Mouse (Mus musculus): ENCODE measurements around the gene Kcnip3. TPM values are rescaled to one million over a fixed set of nuclear protein-coding genes. Genes with fewer than 3 reads are reported as not detected.

The Kcnip3 gene
- 3.5 and 3.7 TPM in 2 replicates for polyA plus RNA-seq (2016; fragmentation: Nextera tagmentation; extraction: Ambion mirVana)

DNA sequence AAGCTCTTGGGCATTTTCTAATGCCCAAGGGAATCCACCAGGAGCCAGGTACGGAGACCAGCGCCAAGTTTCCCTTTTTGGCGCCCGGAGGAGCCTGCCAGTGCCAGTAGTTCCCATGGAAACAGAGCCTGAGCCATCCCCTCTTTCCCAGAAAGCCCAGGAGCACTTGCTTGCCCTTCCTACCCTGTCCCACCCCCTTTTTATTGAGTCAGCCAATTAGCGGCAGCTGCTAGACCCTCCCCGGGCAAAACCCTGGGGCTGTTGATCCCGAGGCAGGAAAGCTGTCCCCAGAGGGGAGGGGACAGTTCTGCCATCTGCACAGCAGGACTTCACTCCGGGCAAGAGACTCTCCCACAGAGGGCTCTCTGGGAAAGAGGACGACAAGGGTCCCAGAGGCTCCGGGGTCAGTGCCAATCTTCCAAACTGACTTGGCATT, at the start of gene Kcnip3:
TSS of gene Kcnip3 (minus strand) at position 89 of the 436 bp plus-strand sequence.
- WGBS, result 2% methylated on average over 10 of the region's 10 CpGs
- peak within 1 kb of the TSS; percentile 58 for H3K4me2 ChIP-seq (replicated peaks)
- ATAC-seq (ENCODE audit: low FRiP score, low read depth), result peak; percentile 84
- H3K4me1 ChIP-seq, result peaks cover 45% of the 10 kb centered on the region
- H3K27me3 ChIP-seq, result no peaks in the 10 kb centered on the region
- no peaks in the 10 kb centered on the region for H3K9me3 ChIP-seq
- peak within 1 kb of the TSS; percentile 57 for H3K9ac ChIP-seq (replicated peaks)
- no peaks in the 10 kb centered on the region for H3K36me3 ChIP-seq
- peak within 1 kb of the TSS; percentile 70 for H3K27ac ChIP-seq (replicated peaks)
- H3K4me3 ChIP-seq, result peak within 1 kb of the TSS; percentile 37

DNA sequence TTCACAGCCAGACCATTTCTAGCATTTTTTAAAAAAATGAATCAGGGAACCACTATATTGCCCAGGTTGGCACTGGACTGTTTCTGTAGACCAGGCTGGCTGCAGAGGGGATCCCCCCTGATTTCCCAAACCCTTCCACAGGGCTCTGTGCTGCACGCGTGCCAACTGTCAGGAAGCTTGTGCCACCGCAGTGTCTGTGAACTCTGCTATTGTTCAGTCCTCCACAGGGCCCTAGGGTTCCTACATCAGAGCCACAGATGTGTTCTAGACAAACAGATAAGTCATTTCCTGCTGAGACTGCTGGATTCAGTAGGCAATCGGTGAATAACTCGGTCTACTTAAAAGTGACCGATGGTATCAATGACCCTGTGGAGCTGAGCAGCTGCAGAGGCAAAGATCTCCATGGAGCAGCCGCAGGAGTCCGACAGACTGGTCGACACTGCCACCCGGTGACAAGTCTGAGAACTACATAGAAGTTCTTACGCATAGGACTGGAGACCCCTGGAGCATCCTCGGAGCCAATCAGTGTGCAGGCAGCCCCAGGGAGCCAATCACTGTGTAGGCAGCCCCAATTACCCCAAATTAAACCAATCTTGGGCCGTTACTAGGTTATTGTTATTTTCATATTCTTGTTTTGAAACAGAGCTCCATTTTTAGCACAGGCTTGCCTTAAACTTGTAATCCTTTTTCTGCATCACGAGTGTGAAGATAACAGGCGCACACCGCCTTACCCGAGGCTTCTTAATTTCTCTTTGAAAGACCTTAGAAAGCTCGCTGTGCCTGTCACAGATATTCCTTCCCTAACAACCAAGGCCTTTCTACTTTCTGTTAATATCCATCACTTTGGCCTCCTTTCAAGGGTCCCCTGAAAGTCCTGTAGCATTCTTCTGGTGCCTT, 37.4 kb upstream of the Kcnip3 start:
- H3K36me3 ChIP-seq, result no peaks in the 10 kb centered on the region
- peak; percentile 99 for ATAC-seq (ENCODE audit: low FRiP score, low read depth)
- H3K27me3 ChIP-seq, result peaks cover 23% of the 10 kb centered on the region
- peaks cover 5% of the 10 kb centered on the region for H3K4me1 ChIP-seq
- H3K9me3 ChIP-seq, result no peaks in the 10 kb centered on the region
- peak overlapping the region; percentile 50 for H3K4me2 ChIP-seq (replicated peaks)
- no peak overlapping the region for H3K27ac ChIP-seq (replicated peaks)
- 18% methylated on average over 18 of the region's 18 CpGs for WGBS
- H3K9ac ChIP-seq (replicated peaks), result no peak overlapping the region
- H3K4me3 ChIP-seq, result peak overlapping the region; percentile 30

GRCm38 (mm10) chr2:127551078-127551477, 29.2 kb upstream of the Kcnip3 start:
- Histone ChIP-seq H3K4me2 (replicated peaks) (no peak overlapping the region), H3K27ac (replicated peaks) (no peak overlapping the region), H3K4me3 (no peak overlapping the region), H3K36me3 (no peaks in the 10 kb centered on the region), H3K27me3 (peaks cover 10% of the 10 kb centered on the region; the same call in 1 of the 2 replicates), H3K4me1 (no peaks in the 10 kb centered on the region), H3K9me3 (no peaks in the 10 kb centered on the region), H3K9ac (replicated peaks) (no peak overlapping the region)
- WGBS, result 59% methylated on average over 5 of the region's 5 CpGs
- no peak for ATAC-seq (ENCODE audit: low FRiP score, low read depth)

DNA sequence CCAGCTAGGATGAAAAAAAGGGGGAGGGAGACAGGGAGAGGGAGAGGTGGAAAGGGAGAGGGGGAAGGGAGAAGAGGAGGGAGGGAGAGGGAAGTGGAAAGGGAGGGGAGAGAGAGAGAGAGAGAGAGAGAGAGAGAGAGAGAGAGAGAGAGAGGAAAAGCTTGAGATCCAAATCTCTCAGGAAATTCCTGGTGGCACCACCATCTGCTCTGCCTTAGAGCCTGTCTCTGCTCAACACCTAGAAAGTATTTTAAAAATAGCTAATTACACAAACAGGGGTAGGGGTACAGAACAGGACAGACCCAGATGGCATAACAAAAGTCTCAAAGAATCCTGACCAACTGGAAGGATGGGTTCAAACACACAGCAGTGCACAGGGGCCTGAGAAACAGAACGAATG, 28.6 kb upstream of the Kcnip3 start:
- Histone ChIP-seq H3K36me3 (no peaks in the 10 kb centered on the region), H3K4me3 (no peak overlapping the region), H3K9ac (replicated peaks) (no peak overlapping the region), H3K27me3 (peaks cover 10% of the 10 kb centered on the region; the same call in 1 of the 2 replicates), H3K27ac (replicated peaks) (no peak overlapping the region), H3K4me1 (no peaks in the 10 kb centered on the region), H3K4me2 (replicated peaks) (no peak overlapping the region), H3K9me3 (no peaks in the 10 kb centered on the region)
- WGBS, result 85% methylated on average over 1 of the region's 1 CpGs
- ATAC-seq (ENCODE audit: low FRiP score, low read depth), result no peak

GRCm38 (mm10) chr2:127549711-127550110, 27.8 kb upstream of the Kcnip3 start:
- Histone ChIP-seq H3K4me3 (no peak overlapping the region), H3K4me1 (no peaks in the 10 kb centered on the region), H3K9me3 (no peaks in the 10 kb centered on the region), H3K27ac (replicated peaks) (no peak overlapping the region), H3K36me3 (no peaks in the 10 kb centered on the region), H3K27me3 (peaks cover 10% of the 10 kb centered on the region; the same call in 1 of the 2 replicates), H3K9ac (replicated peaks) (no peak overlapping the region), H3K4me2 (replicated peaks) (no peak overlapping the region)
- ATAC-seq (ENCODE audit: low FRiP score, low read depth), result no peak

GRCm38 (mm10) chr2:127548342-127549074, 26.6 kb upstream of the Kcnip3 start:
- Histone ChIP-seq H3K4me2 (replicated peaks) (no peak overlapping the region), H3K27me3 (peaks cover 12% of the 10 kb centered on the region), H3K4me1 (no peaks in the 10 kb centered on the region), H3K27ac (replicated peaks) (no peak overlapping the region), H3K9ac (replicated peaks) (no peak overlapping the region), H3K36me3 (no peaks in the 10 kb centered on the region), H3K9me3 (no peaks in the 10 kb centered on the region), H3K4me3 (no peak overlapping the region)
- WGBS, result 79% methylated on average over 5 of the region's 5 CpGs
- ATAC-seq (ENCODE audit: low FRiP score, low read depth), result no peak

- H3K4me2 ChIP-seq (replicated peaks), result no peak overlapping the region
- H3K36me3 ChIP-seq, result no peaks in the 10 kb centered on the region
- H3K27me3 ChIP-seq, result peaks cover 58% of the 10 kb centered on the region
- peaks cover 5% of the 10 kb centered on the region; the same call in 1 of the 2 replicates for H3K4me1 ChIP-seq
- no peaks in the 10 kb centered on the region for H3K9me3 ChIP-seq
- H3K4me3 ChIP-seq, result no peak overlapping the region
- WGBS, result 89% methylated on average over 2 of the region's 2 CpGs
- H3K9ac ChIP-seq (replicated peaks), result no peak overlapping the region
- no peak for ATAC-seq (ENCODE audit: low FRiP score, low read depth)
- H3K27ac ChIP-seq (replicated peaks), result no peak overlapping the region
These were observed 19.8 kb upstream of the Kcnip3 start for GRCm38 (mm10) chr2:127541697-127542096.

- 6% methylated on average over 29 of the region's 29 CpGs for WGBS
- H3K9me3 ChIP-seq, result no peaks in the 10 kb centered on the region
- H3K4me3 ChIP-seq, result peak within 1 kb of the TSS; percentile 21
- peak within 1 kb of the TSS; percentile 34 for H3K4me2 ChIP-seq (replicated peaks)
- H3K27me3 ChIP-seq, result peaks cover 58% of the 10 kb centered on the region
- H3K4me1 ChIP-seq, result peaks cover 5% of the 10 kb centered on the region; the same call in 1 of the 2 replicates
- no peaks in the 10 kb centered on the region for H3K36me3 ChIP-seq
- H3K9ac ChIP-seq (replicated peaks), result no peak within 1 kb of the TSS
- no peak within 1 kb of the TSS for H3K27ac ChIP-seq (replicated peaks)
- ATAC-seq (ENCODE audit: low FRiP score, low read depth), result no peak
These were observed 19.3 kb upstream of the Kcnip3 start, which contains the start of gene Prom2 for GRCm38 (mm10) chr2:127541185-127541584. TSS of gene Prom2 (minus strand) at chr2:127541467.

DNA sequence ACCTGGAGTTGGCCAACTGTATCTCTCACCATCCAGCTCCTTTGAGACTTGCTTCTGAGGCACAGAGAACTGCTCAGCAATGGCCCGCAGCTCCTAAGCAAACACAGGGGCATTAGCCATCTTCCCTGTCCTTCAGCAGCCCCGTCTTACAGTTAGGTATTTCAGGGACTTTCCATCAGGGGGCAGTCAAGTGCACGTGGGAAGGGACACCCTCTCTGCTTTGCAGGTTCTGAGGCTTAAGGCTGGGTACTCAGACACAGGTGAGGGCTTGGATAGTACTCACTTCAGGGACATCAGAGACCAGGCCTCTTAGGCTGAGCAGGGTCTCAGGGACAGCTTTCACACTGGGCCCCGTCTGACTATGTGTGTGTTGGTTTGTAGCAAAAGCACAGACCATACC, 17.6 kb upstream of the Kcnip3 start:
- WGBS, result 26% methylated on average over 4 of the region's 4 CpGs
- Histone ChIP-seq H3K4me2 (replicated peaks) (no peak overlapping the region), H3K4me3 (no peak overlapping the region), H3K4me1 (peaks cover 5% of the 10 kb centered on the region; the same call in 1 of the 2 replicates), H3K27ac (replicated peaks) (no peak overlapping the region), H3K9me3 (no peaks in the 10 kb centered on the region), H3K27me3 (peaks cover 58% of the 10 kb centered on the region), H3K36me3 (no peaks in the 10 kb centered on the region), H3K9ac (replicated peaks) (no peak overlapping the region)
- no peak for ATAC-seq (ENCODE audit: low FRiP score, low read depth)

DNA sequence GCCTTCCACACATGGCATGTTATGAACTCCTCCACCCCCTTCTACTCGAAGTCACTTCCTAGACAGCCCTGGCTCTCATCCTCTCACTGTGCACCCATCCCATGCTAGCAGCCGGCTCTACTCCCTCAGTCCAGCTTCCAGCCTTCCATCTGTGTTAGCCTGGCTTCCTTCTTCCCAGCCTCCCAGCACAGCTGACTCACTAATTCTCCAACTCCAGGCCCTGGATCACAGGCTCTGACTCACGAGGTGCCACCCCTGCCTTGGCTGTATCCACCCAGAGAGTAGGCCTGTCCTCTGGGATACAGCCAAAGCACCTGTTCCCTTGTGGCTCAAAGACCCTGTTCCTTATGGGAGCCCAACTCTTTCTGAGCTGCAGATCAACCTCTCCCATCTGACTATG, 15.7 kb upstream of the Kcnip3 start:
- Histone ChIP-seq H3K9ac (replicated peaks) (no peak overlapping the region), H3K27ac (replicated peaks) (no peak overlapping the region), H3K9me3 (no peaks in the 10 kb centered on the region), H3K36me3 (no peaks in the 10 kb centered on the region), H3K27me3 (peaks cover 50% of the 10 kb centered on the region), H3K4me3 (no peak overlapping the region), H3K4me1 (peaks cover 5% of the 10 kb centered on the region; the same call in 1 of the 2 replicates), H3K4me2 (replicated peaks) (no peak overlapping the region)
- WGBS, result 68% methylated on average over 3 of the region's 3 CpGs
- no peak for ATAC-seq (ENCODE audit: low FRiP score, low read depth)

GRCm38 (mm10) chr2:127535363-127535762, 13.5 kb upstream of the Kcnip3 start:
- H3K27me3 ChIP-seq, result peaks cover 38% of the 10 kb centered on the region
- H3K4me1 ChIP-seq, result no peaks in the 10 kb centered on the region
- H3K4me2 ChIP-seq (replicated peaks), result no peak overlapping the region
- H3K9ac ChIP-seq (replicated peaks), result no peak overlapping the region
- no peak overlapping the region for H3K27ac ChIP-seq (replicated peaks)
- H3K36me3 ChIP-seq, result no peaks in the 10 kb centered on the region
- WGBS, result 79% methylated on average over 9 of the region's 9 CpGs
- ATAC-seq (ENCODE audit: low FRiP score, low read depth), result no peak
- no peak overlapping the region for H3K4me3 ChIP-seq
- H3K9me3 ChIP-seq, result no peaks in the 10 kb centered on the region

DNA sequence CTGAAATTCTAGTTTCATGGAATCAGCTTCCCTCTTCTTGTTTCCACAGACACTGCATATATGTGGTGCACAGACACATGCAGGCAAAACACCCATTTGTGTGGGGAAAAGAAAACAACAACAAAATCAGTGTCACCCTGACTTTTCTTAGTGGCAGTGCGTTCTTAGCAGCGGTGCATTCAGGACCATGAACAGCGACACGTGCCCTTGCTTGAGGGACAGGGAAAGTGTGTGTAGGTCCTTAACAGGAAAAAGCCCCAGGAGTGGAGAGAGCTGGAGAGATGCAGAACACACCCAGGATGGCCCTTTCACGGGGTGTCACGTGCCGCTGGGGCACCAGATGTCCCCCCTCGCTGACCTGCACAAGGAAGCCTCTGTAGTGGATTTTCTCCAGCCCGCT, 10.5 kb upstream of the Kcnip3 start:
- Histone ChIP-seq H3K4me3 (no peak overlapping the region), H3K9ac (replicated peaks) (no peak overlapping the region), H3K27me3 (peaks cover 18% of the 10 kb centered on the region), H3K4me2 (replicated peaks) (no peak overlapping the region), H3K9me3 (no peaks in the 10 kb centered on the region), H3K36me3 (no peaks in the 10 kb centered on the region), H3K4me1 (no peaks in the 10 kb centered on the region), H3K27ac (replicated peaks) (no peak overlapping the region)
- ATAC-seq (ENCODE audit: low FRiP score, low read depth), result no peak
- WGBS, result 12% methylated on average over 9 of the region's 9 CpGs
